Mouse (Mus musculus) gonadal fat pad, adult 2 months (tissue): ENCODE data around the gene Mief1. TPM values are rescaled to one million over a fixed set of nuclear protein-coding genes. Genes with fewer than 3 reads are reported as not detected.

ENCODE experiments used
- DNase-seq: peaks from one replicate; pipeline ENCODE4 v3.0.0-alpha.2; 2012; ENCODE audit warnings: low read depth
- polyA plus RNA-seq: library from polyadenylated mRNA; depleted of rRNA; stranded (reverse); fragments of >200 nt; gene quantifications from 2 replicates; pipeline ENCODE4 v1.2.3, GENCODE M21; 2012; rRNA removed

Gene Mief1
- polyA plus RNA-seq, 1 experiment: 14.9 TPM

DNA sequence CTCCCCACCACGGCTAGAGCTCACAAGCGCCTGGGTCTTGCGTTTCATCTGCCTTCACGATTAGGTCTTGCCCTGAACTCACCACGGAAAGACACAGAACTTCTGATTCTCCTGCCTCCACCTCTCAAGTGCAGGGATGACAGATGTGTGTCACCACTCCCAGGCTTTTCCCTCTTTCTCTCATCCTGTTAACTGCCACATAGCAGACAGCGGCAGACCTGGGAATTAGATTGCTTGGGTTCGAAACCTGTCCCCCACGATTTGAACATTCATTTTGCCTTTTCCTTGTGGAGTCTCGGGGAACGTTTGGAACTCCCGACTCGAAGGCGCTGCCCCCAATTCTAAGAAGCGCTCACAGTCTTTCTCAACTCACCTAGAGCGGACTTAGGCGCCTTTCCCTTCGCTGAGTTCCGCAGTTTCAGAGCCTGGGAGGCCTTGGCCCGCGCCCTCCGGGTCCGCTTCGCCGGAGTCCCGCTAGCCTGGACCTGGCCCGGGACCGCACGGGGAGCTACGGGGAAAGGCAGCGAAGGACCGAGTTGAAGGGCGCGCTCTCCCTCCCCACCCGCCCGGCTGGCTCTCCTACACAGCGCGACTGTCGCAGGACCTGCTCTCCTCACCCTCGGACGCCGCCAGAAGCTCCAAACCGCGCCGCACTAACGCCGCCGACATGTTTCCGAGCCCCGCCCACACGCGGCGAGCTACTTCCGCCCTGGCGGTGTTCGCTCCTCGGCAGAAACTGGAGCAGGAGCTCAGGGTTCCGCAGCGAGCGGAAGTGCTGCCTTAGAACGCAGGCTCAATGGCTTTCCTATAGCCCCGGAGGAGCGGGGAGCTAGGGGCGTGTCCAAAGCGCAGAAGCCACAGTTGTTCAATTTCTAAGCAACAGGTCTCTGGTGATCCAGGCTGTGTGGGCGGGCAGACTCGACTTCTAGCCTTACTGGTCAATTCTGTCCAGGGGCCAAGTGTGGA, 30.1 kb downstream of the Mief1 start, which contains the start of gene Rps19bp1:
Rps19bp1 (minus strand) TSS at position 706 of the 966 bp plus-strand sequence.
- DNase-seq: no peak

DNA sequence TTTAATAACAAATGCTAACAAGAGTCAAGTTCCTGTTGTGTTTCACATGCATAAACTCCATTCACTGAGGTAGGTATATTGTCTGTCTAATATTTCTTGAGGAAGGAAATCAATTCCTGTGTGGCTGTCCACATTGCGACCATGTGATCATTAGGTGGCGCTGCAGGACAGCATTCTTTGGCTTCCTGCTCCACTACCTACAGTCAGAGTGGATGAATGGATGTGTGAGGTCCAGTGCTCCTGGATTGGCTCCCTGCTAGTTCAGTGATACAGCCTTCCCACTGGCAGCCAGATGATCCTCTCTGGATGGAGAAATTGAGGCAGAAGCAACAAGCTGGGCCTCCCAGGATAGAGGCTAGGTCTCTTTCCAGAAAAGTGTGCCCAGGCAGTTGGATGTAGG, 32.5 kb downstream of the Mief1 start:
- no peak for DNase-seq

DNA sequence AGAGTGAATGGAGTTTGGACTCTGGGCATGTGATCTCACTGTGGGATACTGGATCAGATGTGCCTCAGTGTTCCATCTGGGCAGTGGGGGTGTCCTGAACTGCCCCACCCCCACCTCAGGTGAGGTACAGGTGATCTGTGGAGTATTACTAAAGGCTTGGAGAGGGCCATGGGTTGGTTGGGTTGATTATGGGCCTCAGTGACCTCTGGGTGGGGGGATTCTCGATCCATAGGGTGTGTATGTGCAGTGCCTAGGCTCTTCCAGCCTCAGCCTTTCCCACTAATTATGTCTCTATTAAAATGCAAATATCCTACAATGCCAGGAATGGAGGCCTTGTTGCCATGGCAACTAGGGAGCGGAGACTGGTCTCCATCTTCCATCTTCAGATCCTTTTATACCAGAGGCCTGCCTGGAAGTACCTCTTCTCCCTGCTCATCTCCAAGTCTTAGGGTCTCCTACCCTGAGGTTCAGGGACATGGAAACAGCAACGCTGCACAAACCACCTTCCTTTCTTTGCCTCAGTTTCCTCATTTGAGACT, 38.1 kb downstream of the Mief1 start:
- no peak for DNase-seq

DNA sequence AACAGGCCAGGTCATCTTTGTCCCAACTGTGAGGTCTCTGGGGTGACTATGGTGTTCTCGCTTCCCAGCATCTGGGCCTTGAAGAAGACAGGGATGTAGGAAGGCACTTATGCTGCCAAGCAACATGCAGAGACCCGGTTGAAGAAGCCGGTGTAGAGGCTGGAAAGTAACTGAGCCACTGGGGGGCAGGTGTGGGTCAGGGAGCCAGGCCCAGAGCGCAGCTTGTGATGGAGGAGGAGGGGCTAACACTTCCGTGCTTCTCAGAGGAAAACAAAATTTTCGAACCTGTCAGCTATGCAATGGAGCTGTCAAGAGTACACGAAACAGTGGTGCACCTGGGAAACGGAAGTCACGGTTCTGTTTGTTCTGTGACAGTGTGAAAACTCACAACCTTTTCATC, 43.3 kb downstream of the Mief1 start:
- no peak for DNase-seq

DNA sequence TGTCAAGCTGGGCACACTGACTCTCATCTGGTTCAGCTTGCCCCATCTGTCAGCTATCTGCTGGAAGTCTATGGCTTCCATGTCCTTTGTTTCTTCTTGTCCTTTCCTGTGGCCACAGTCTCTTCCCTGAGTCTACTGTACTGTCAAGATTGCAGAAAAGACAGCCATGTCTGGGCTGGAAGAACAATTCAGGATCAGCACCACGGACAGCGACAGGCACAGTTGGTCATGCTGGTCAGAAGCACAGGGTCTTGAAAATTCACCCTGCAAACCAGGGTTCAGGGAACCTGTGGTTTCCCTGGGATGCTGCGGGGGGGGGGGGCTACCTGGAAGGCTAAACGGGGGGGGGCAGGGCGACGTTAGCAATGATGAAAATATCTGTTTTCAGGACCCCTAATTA, 43.8 kb downstream of the Mief1 start:
- no peak for DNase-seq

DNA sequence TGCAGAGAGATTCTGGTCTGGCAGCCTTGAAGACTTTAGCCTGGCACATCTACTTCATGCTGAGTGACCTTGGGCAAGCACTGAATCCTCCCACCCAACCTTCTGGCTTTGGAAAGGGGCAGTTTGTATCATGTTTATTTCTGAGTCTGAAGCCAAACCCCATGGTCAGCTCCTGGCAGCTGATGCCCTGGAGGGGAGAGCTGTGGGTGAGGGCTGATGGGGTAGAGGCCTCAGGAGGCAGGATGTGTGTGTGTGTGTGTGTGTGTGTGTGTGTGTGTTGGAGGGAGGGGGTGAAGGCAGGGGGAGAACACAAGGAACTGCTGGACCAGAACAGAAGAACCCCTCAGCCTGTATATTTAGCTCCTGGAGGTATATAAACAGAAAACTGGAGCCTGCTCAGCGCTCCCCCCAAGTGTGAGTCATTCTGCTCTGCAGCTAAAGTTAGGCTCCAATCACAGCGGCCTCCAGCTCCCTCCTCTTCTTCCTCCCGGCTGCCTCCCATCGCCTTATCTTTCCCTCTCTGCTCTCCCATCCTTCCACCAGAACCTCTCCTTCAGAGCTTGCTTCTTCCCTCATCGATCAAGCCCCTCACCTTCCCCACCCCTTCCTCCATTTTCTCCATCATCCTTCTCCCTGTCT, 44.4 kb downstream of the Mief1 start:
- DNase-seq: no peak

DNA sequence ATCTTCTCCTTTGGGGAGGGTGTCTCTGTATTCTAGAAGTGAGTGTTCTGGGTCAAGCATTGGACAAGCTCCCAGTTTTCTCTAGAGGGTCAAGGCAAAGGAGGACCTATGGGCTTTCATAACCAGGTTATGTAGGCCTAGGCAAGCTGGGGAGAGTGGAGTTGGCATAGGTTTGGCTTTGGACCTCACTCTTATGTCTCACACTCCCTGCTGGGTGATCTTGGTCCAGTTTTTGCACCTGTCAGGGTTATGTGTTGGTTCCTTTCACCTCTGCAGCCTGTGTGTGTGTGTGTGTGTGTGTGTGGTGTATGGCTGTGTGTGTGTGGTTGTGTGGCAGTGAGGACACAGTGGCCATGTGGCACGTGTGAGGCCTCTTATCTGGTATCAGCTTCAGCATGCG, 45.2 kb downstream of the Mief1 start:
- DNase-seq: no peak

DNA sequence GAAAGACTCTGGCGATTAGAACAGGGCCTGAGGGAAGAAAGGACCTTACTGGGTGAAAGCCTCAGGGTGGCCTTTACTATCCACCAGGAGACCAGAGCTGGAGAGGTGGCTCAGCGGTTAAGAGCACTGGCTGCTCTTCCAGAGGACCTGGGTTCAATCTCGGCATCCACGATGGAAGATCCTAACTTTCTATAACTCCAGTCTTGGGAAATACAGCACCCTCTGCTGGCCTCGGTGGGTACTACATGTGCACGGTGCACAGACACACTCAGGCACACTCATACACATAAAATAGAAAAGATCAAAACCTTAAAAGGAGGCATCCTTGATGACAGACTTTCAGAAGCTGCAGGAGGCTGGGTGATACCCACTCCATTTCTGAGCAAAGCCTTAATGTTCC, 46.8 kb downstream of the Mief1 start:
- DNase-seq: no peak

DNA sequence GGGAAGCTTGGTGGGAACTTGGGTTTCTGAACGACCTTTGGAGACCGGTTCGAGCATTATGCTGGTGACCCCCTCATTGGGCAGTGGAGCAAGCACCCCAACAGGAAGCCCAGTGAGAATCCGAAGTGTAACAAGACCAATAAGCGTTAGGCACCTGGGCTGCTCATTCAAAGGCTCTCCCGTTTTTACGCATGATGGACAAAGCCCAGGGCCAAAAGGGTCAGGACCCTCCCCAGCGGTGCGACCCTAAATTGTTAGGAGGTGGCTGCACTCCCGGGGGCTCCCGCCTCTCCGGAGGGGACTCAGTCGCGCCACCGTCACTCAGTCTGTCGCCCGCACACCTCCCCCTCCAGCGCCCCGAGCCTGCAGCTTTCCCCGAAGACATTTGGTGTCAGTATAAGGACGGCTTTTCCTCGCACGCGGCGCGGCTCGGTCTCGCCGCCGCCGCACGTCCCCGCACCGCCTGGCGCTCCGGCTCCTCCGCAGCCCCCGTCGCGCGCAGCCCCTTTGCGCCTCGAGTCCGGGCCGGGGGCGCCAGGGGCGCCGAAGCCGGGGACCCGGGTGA, 53.1 kb downstream of the Mief1 start, which contains the start of gene Cacna1i:
Cacna1i (plus strand) TSS at position 388 of the 565 bp plus-strand sequence.
- DNase-seq: no peak

DNA sequence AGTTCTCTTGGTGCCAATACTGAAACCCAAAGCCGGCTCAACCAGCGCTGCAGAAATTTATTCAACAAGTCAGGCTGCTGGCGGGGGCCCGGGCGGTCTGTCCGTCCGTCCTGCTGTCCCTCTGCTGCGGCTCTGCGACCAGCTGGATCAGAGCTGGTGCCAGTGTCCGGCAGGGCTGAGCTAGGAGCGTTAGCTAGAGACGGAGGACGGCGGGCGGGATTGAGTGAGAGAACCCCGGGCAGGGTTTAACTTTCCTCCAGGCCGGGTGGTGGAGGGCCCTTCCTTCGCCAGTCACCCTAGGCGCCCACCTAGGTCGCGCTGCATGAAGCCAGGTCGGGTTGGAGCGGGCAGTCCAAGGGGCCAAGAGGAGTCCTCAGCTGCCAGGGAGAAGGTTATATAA, 54.2 kb downstream of the Mief1 start:
- DNase-seq: no peak

DNA sequence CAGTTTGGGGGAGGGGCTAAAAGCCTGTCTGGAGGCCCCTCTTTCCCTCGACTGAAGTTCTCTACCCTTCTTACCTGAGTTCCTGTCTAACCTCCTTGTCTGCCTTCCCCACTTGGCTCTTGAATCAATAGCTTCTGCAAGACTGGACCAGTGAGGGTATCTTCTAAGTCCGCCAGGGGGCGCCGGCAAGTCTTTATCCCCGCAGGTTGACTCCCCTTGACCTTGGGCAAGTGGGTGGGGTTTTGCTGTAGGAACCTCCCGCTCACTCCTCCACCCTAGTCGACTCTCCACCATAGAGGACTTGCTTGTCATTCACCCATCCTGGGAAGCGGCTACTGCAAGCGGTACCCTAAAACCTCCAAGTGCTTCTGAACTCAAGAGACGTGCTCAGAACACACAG, 55.6 kb downstream of the Mief1 start:
- DNase-seq: no peak

DNA sequence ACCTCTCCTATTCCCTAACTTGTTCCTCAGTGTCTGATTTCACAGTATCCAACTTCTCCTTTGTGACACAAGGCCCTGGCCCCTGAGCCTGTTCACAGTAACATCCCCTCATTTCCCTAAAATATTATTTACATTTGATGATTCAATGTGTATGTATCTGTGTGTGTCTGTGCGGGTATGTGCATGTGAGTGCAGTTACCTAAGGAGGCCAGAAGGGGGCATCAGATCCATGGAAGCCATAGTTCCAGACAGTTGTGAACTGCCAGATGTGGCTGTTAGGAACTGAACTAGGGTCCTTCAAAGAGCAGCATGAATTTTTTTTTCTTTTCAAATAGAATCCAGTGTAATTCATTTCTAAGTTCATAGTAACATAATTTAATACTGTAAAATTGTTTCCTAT, 63.3 kb downstream of the Mief1 start:
- DNase-seq: no peak

Other genes with a start within 250 kb of the Mief1 start
- gene Pdgfb, start 219.0 kb upstream of the Mief1 start, polyA plus RNA-seq: 25.8 and 26.8 TPM in 2 replicates
- 8.8 and 13.3 TPM in 2 replicates for gene Syngr1, start 142.7 kb upstream of the Mief1 start, polyA plus RNA-seq
- 492 and 540 TPM in 2 replicates for gene Rpl3, start 142.2 kb upstream of the Mief1 start, polyA plus RNA-seq
- 17.0 and 20.9 TPM in 2 replicates for gene Tab1, start 100.9 kb upstream of the Mief1 start, polyA plus RNA-seq
- gene Mgat3, start 60.3 kb upstream of the Mief1 start, polyA plus RNA-seq: 10.2 and 10.5 TPM in 2 replicates
- not detected in 2 replicates for gene AC140267.1, start 1.8 kb downstream of the Mief1 start, polyA plus RNA-seq
- 176 and 226 TPM in 2 replicates for gene Atf4, start 21.2 kb downstream of the Mief1 start, polyA plus RNA-seq
- 32.1 and 32.7 TPM in 2 replicates for gene Rps19bp1, start 30.3 kb downstream of the Mief1 start, polyA plus RNA-seq
- 0.04 and 0.08 TPM in 2 replicates for gene Cacna1i, start 53.2 kb downstream of the Mief1 start, polyA plus RNA-seq